Mouse (Mus musculus) heart, postnatal 4 days (tissue): ENCODE measurements around the gene Rtl5. TPM values are rescaled to one million over a fixed set of nuclear protein-coding genes. Genes with fewer than 3 reads are reported as not detected.

Experiments used
- total RNA-seq, 2 experiments: library from RNA; stranded (reverse); gene quantifications; 2 replicates each; pipeline ENCODE4 v1.2.3; 2021

Gene Rtl5
- total RNA-seq, 2 experiments from 2014 or later, result 3.9 to 4.2 TPM

Other genes with a start within 250 kb of the Rtl5 start
- gene Nhsl2, start 221.9 kb downstream of the Rtl5 start, total RNA-seq, result 1 to 10 TPM; 7.8 to 8.4 TPM
- gene Pin4, start 48.1 kb upstream of the Rtl5 start, total RNA-seq, result 10 to 100 TPM; 19.8 to 26.9 TPM
- 1 to 10 TPM; 6.3 to 7.4 TPM for gene Ercc6l, start 85.8 kb upstream of the Rtl5 start, total RNA-seq
- 1,000 to 10,000 TPM; 1,029 to 1,222 TPM for gene Rps4x, start 118.1 kb upstream of the Rtl5 start, total RNA-seq
- gene Cited1, start 180.9 kb upstream of the Rtl5 start, total RNA-seq, result 10 to 100 TPM; 64.2 to 67.5 TPM